Comparison of ENCODE assay signal across 14 mouse cellular contexts in the genomic region with DNA sequence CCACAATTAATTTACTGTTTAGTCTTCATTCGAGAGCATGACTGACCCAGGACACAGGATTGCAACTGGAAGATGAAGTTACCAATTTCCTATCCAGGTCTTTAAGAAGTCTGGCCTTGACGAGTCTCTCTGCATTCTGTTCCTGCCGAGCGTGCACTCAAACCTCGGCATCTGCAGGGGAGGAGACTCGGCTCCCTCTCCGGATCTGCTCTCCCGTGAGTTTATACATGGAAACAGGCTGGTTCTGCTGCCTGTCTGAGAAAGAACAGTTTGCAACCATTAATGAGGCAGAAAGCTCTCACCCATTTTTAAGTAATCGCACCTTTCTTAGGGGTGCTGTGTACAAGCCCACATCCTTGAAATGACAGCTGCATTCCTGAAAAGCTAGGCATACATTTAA.
"Had no signal": no experiment of that assay in that cellular context is flagged by ENCODE, and none has a peak within 500 bp of the region (broad histone marks: within the 10 kb centered on the region; RNA-seq: fewer than 3 reads in every experiment).

No protein-coding gene starts in this region.

- H3K4me1 ChIP-seq: kidney, embryonic 15.5 days; limb, embryonic 15.5 days; liver, embryonic 13.5 days; lung, embryonic 15.5 days; megakaryocyte, embryonic 14.5 days; midbrain, embryonic 15.5 days; neural tube, embryonic 12.5 days had no signal

- H3K36me3 ChIP-seq: kidney, embryonic 15.5 days; limb, embryonic 15.5 days; liver, embryonic 13.5 days; lung, embryonic 15.5 days; midbrain, embryonic 15.5 days; neural tube, embryonic 12.5 days had no signal

- H3K9me3 ChIP-seq: limb, embryonic 15.5 days; liver, embryonic 13.5 days; lung, embryonic 15.5 days; midbrain, embryonic 15.5 days; neural tube, embryonic 12.5 days had no signal

- H3K27me3 ChIP-seq: kidney, embryonic 15.5 days; limb, embryonic 15.5 days; liver, embryonic 13.5 days; lung, embryonic 15.5 days; megakaryocyte, embryonic 14.5 days; midbrain, embryonic 15.5 days; neural tube, embryonic 12.5 days had no signal

- DNase-seq: kidney, adult 2 months; kidney, postnatal 14 days; liver, embryonic 13.5 days; liver, postnatal 0 days; lung, postnatal 14 days; thymus, postnatal 36 days had no signal

- H3K27ac ChIP-seq: kidney, embryonic 15.5 days; limb, embryonic 15.5 days; liver, embryonic 13.5 days; lung, embryonic 15.5 days; macrophage; midbrain, embryonic 15.5 days; neural tube, embryonic 12.5 days had no signal

- H3K4me2 ChIP-seq: kidney, embryonic 15.5 days; limb, embryonic 15.5 days; liver, embryonic 13.5 days; lung, embryonic 15.5 days; midbrain, embryonic 11.5 days; midbrain, embryonic 15.5 days; neural tube, embryonic 12.5 days had no signal

- ATAC-seq: liver, postnatal 0 days; midbrain, embryonic 15.5 days had no signal

- H3K9ac ChIP-seq: kidney, embryonic 15.5 days; limb, embryonic 15.5 days; liver, embryonic 13.5 days; liver, postnatal 0 days; lung, embryonic 15.5 days; midbrain, embryonic 15.5 days; neural tube, embryonic 12.5 days had no signal

- H3K4me3 ChIP-seq: kidney, embryonic 15.5 days; limb, embryonic 15.5 days; liver, embryonic 13.5 days; lung, embryonic 15.5 days; megakaryocyte, embryonic 14.5 days; midbrain, embryonic 15.5 days; neural tube, embryonic 12.5 days had no signal
